ENCODE assay signal across 8 mouse cellular contexts in the genomic region with DNA sequence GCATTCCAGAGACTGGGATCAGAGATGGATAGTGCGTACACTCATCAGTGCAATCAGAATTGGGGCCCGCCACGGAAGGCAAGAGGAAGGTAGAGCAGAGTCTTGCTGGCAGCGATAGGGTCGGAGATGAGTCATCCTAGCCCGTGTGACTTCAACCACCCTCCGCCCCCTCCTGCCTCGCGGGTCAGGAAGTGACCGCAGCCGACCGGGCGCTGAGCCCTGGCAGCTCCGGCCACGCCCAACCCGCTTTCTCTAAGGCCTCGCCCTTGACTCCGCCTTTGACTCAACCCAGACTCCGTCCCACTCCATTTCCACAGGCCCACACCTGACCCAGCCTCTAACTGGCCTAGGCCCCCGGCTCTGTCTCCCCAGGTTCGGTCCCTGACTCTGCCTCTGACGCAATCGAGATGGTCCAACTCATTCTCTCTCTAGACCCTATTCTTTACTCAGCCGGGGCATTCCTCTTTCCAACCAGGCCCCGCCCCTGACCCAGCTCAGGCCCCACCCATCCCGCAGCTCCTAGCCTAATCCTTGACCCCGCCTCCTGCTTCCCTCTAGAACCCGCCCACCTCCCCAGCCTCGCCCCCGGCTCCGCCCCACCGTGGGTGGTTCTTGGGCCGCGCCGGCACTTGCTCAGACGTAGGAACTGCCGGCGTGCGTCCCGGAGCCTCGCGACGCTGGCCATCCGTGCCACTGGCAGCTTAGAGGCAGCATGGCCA. TPM values are rescaled to one million over a fixed set of nuclear protein-coding genes. Genes with fewer than 3 reads are reported as not detected.
A peak's percentile ranks its signal among the peaks of the same experiment; 100 is the strongest.
DNase-seq lines count a peak whose midpoint lies in the region; ATAC-seq lines count a peak whose summit lies in the region.

A gene (plus strand): TSS at position 608 of the 719 bp plus-strand sequence.

- H3K9ac ChIP-seq in heart, embryonic 13.5 days = peak within 1 kb of the TSS; percentile 92
- peak within 1 kb of the TSS; percentile 80 for H3K9ac ChIP-seq in liver, embryonic 12.5 days
- peak within 1 kb of the TSS; percentile 74 for H3K9ac ChIP-seq in stomach, embryonic 15.5 days

- H3K36me3 ChIP-seq in heart, embryonic 13.5 days = no peaks in the 10 kb centered on the region
- no peaks in the 10 kb centered on the region for H3K36me3 ChIP-seq in liver, embryonic 12.5 days
- no peaks in the 10 kb centered on the region for H3K36me3 ChIP-seq in stomach, embryonic 15.5 days

- peak; percentile 98 for DNase-seq in CD4-positive, CD25-positive, alpha-beta regulatory T cell, adult 2 months (ENCODE audit: low read depth, low spot score)
- peak; percentile 76 for DNase-seq in fat pad, adult 2 months (ENCODE audit: extremely low read depth, low read depth, low spot score)
- peak; percentile 98 for DNase-seq in kidney, postnatal 10 days
- DNase-seq in natural killer cell, adult 2 months (ENCODE audit: low spot score in 2 of 2) = peak; percentile 98 to 99

- WGBS in heart, embryonic 13.5 days = under 1% methylated on average over 44 of the region's 44 CpGs
- under 1% methylated on average over 44 of the region's 44 CpGs for WGBS in liver, embryonic 12.5 days (ENCODE audit: insufficient replicate concordance)
- WGBS in stomach, embryonic 15.5 days = 1% methylated on average over 42 of the region's 44 CpGs

- no peaks in the 10 kb centered on the region for H3K27me3 ChIP-seq in heart, embryonic 13.5 days (replicated peaks)
- H3K27me3 ChIP-seq in liver, embryonic 12.5 days (replicated peaks) = no peaks in the 10 kb centered on the region; the same call in 1 of the 2 replicates
- H3K27me3 ChIP-seq in stomach, embryonic 15.5 days (replicated peaks) = no peaks in the 10 kb centered on the region

- peak within 1 kb of the TSS; percentile 95 for H3K4me2 ChIP-seq in heart, embryonic 13.5 days
- peak within 1 kb of the TSS; percentile 100 for H3K4me2 ChIP-seq in liver, embryonic 12.5 days
- peak within 1 kb of the TSS; percentile 99 for H3K4me2 ChIP-seq in stomach, embryonic 15.5 days

- H3K4me3 ChIP-seq in brown adipose tissue, adult 24 weeks (ENCODE audit: insufficient read depth, low read depth, low read length) = peak within 1 kb of the TSS; percentile 80
- H3K4me3 ChIP-seq in heart, embryonic 13.5 days = peak within 1 kb of the TSS; percentile 84
- H3K4me3 ChIP-seq in liver, embryonic 12.5 days = peak within 1 kb of the TSS; percentile 78
- peak within 1 kb of the TSS; percentile 83 for H3K4me3 ChIP-seq in stomach, embryonic 15.5 days (replicated peaks)

- peak; percentile 95 for ATAC-seq in heart, embryonic 13.5 days (ENCODE audit: extremely low read depth, insufficient number of reproducible peaks, low FRiP score, low TSS enrichment)
- ATAC-seq in liver, embryonic 12.5 days = peak; percentile 95
- ATAC-seq in stomach, embryonic 15.5 days (ENCODE audit: insufficient read depth, low FRiP score, low read depth) = peak; percentile 95

- H3K27ac ChIP-seq in brown adipose tissue, adult 24 weeks (replicated peaks; ENCODE audit: low read depth, low read length) = peak within 1 kb of the TSS; percentile 98
- H3K27ac ChIP-seq in heart, embryonic 13.5 days (replicated peaks) = peak within 1 kb of the TSS; percentile 90
- H3K27ac ChIP-seq in liver, embryonic 12.5 days = peak within 1 kb of the TSS; percentile 79
- H3K27ac ChIP-seq in stomach, embryonic 15.5 days = peak within 1 kb of the TSS; percentile 81

- H3K4me1 ChIP-seq in brown adipose tissue, adult 24 weeks (ENCODE audit: control insufficient read depth, insufficient read depth, insufficient read length, low read length) = no peaks in the 10 kb centered on the region; the same call in 1 of the 2 replicates
- peaks cover 50% of the 10 kb centered on the region for H3K4me1 ChIP-seq in heart, embryonic 13.5 days
- peaks cover 51% of the 10 kb centered on the region for H3K4me1 ChIP-seq in liver, embryonic 12.5 days
- H3K4me1 ChIP-seq in stomach, embryonic 15.5 days = peaks cover 21% of the 10 kb centered on the region; the same call in 1 of the 2 replicates

- no peaks in the 10 kb centered on the region for H3K9me3 ChIP-seq in heart, embryonic 13.5 days
- H3K9me3 ChIP-seq in liver, embryonic 12.5 days (replicated peaks) = no peaks in the 10 kb centered on the region
- H3K9me3 ChIP-seq in stomach, embryonic 15.5 days = no peaks in the 10 kb centered on the region

RNA-seq across cellular contexts. Expression of the gene that starts here (rescaled TPM):
- 2.7 and 2.8 TPM in 2 replicates for polyA plus RNA-seq in brown adipose tissue, adult 24 weeks (2012; ENCODE audit: insufficient read depth, insufficient read length, missing spikeins)
- 1.9 and 2.1 TPM in 2 replicates for polyA plus RNA-seq in heart, embryonic 13.5 days (2015; fragmentation: Nextera tagmentation; extraction: Ambion mirVana)
- polyA plus RNA-seq in liver, embryonic 12.5 days (2016; fragmentation: Nextera tagmentation; extraction: Ambion mirVana) = 0.65 and 0.69 TPM in 2 replicates
- 1.5 and 1.8 TPM in 2 replicates for polyA plus RNA-seq in stomach, embryonic 15.5 days (2015; fragmentation: Nextera tagmentation; extraction: Ambion mirVana)

Comparison
In these comparisons a context has a peak if more than half of its experiments do, and no peak if none do; other contexts are left out.
1. Peak in every context shown above with its lines: DNase-seq, ATAC-seq, H3K4me3 ChIP-seq and H3K27ac ChIP-seq.
2. Peak in ATAC-seq, H3K4me3 ChIP-seq, H3K27ac ChIP-seq, H3K9ac ChIP-seq and H3K4me2 ChIP-seq in liver, embryonic 12.5 days; RNA of the gene not detected or under 1 TPM.